Comparison of ENCODE assay signal across 17 mouse cellular contexts in genomic region chr11:86875738-86876137, GRCm38 (mm10).
DNase-seq lines count a peak whose midpoint lies in the region; ATAC-seq and TF ChIP-seq lines count a peak whose summit lies in the region.
"Had no signal": no experiment of that assay in that cellular context is flagged by ENCODE, and none has a peak within 500 bp of the region (broad histone marks: within the 10 kb centered on the region; RNA-seq: fewer than 3 reads in every experiment).

No protein-coding gene starts in this region.

- TF ChIP-seq CTCF in heart, adult 2 months (IDR thresholded peaks at IDR 0.05): peak; percentile 36
- TF ChIP-seq CTCF in liver, embryonic 14.5 days (IDR thresholded peaks at IDR 0.05; ENCODE audit: low read depth): peak; percentile 39; the same call in 1 of the 2 replicates
- TF ChIP-seq CTCF in ES-Bruce4 (IDR thresholded peaks at IDR 0.05; ENCODE audit: low read depth, low read length): peak; percentile 55
- TF ChIP-seq CTCF in brain, embryonic 14.5 days (IDR thresholded peaks at IDR 0.05; ENCODE audit: borderline replicate concordance, extremely low read depth, insufficient read depth, insufficient read length): peak; percentile 23; the same call in 1 of the 2 replicates

- no peaks in the 10 kb centered on the region for H3K79me2 ChIP-seq in heart, adult 2 months (replicated peaks; ENCODE audit: control insufficient read depth, insufficient read depth, low read length)

- intact Hi-C loops in heart, adult 2 months (cut with DNase I): no loop called here
- intact Hi-C loops in heart, postnatal 14 days (cut with DNase I): no loop called here

- H3K4me3 ChIP-seq in heart, adult 2 months: no peak overlapping the region
- no peak overlapping the region for H3K4me3 ChIP-seq in liver, embryonic 14.5 days (ENCODE audit: insufficient read depth in 1 of 2, low read depth in 2 of 2, low read length in 2 of 2)
- no peak overlapping the region for H3K4me3 ChIP-seq in ES-Bruce4 (ENCODE audit: low read depth, low read length)
- H3K4me3 ChIP-seq: embryonic facial prominence, embryonic 13.5 days; heart, embryonic 10.5 days; liver, embryonic 13.5 days; midbrain, embryonic 10.5 days; neural tube, embryonic 13.5 days had no signal

- H3K27me3 ChIP-seq in heart, adult 2 months (ENCODE audit: control insufficient read depth, insufficient read depth, low read length): no peaks in the 10 kb centered on the region
- H3K27me3 ChIP-seq in liver, embryonic 14.5 days (ENCODE audit: control insufficient read depth, insufficient read depth, low read length): no peaks in the 10 kb centered on the region
- H3K27me3 ChIP-seq in ES-Bruce4 (ENCODE audit: control insufficient read depth, insufficient read depth, low read length, poor library complexity, severe bottlenecking): no peaks in the 10 kb centered on the region
- H3K27me3 ChIP-seq: embryonic facial prominence, embryonic 13.5 days; liver, embryonic 13.5 days; neural tube, embryonic 13.5 days had no signal

- H3K9me3 ChIP-seq in liver, embryonic 14.5 days (ENCODE audit: control insufficient read depth, low read length): no peaks in the 10 kb centered on the region
- H3K9me3 ChIP-seq in ES-Bruce4 (replicated peaks; ENCODE audit: control insufficient read depth, insufficient read depth, low read length, poor library complexity, severe bottlenecking): no peaks in the 10 kb centered on the region
- H3K9me3 ChIP-seq: embryonic facial prominence, embryonic 13.5 days; heart, embryonic 10.5 days; liver, embryonic 13.5 days; midbrain, embryonic 10.5 days; neural tube, embryonic 13.5 days had no signal

- no peak for TF ChIP-seq POLR2A in heart, adult 2 months (IDR thresholded peaks at IDR 0.05; ENCODE audit: insufficient read depth, low read depth, low read length)
- no peak for TF ChIP-seq POLR2A in ES-Bruce4 (IDR thresholded peaks at IDR 0.05; ENCODE audit: insufficient read depth, low read length)
- TF ChIP-seq POLR2A in brain, embryonic 14.5 days (IDR thresholded peaks at IDR 0.05; ENCODE audit: borderline replicate concordance, extremely low read depth, insufficient read depth, insufficient read length, poor library complexity, severe bottlenecking): no peak

- H3K4me1 ChIP-seq in heart, adult 2 months (ENCODE audit: control insufficient read depth, insufficient read depth, low read length): no peaks in the 10 kb centered on the region
- H3K4me1 ChIP-seq in liver, embryonic 14.5 days (replicated peaks; ENCODE audit: control insufficient read depth in 2 of 2, insufficient read depth in 2 of 2, low read length in 1 of 2): peaks cover 0 to 17% of the 10 kb centered on the region in 2 experiments; a peak in 2 of 4 replicates
- H3K4me1 ChIP-seq in ES-Bruce4 (ENCODE audit: control insufficient read depth, insufficient read depth, low read length): peaks cover 7% of the 10 kb centered on the region

- DNase-seq in heart, adult 2 months: no peak
- no peak for DNase-seq in heart, postnatal 14 days
- DNase-seq in liver, embryonic 14.5 days (ENCODE audit: low read depth in 3 of 3, low spot score in 3 of 3): no peak
- DNase-seq in liver: no peak
- no peak for DNase-seq in brain, embryonic 14.5 days (ENCODE audit: low read depth)
- DNase-seq in cerebellum, adult 9-10 months: no peak
- DNase-seq: cerebellum, adult 9-11 months; gastrocnemius, postnatal 36 days; layer of hippocampus, postnatal 36 days; liver, embryonic 13.5 days; thymus, postnatal 36 days had no signal

- H3K27ac ChIP-seq in heart, adult 2 months: no peak overlapping the region
- no peak overlapping the region for H3K27ac ChIP-seq in liver, embryonic 14.5 days
- H3K27ac ChIP-seq in ES-Bruce4 (ENCODE audit: insufficient read depth, low read length): no peak overlapping the region
- H3K27ac ChIP-seq: embryonic facial prominence, embryonic 13.5 days; heart, embryonic 10.5 days; liver, embryonic 13.5 days; neural tube, embryonic 13.5 days had no signal

- no peak overlapping the region for H3K4me2 ChIP-seq in liver, embryonic 14.5 days (ENCODE audit: low read depth)
- H3K4me2 ChIP-seq: embryonic facial prominence, embryonic 13.5 days; liver, embryonic 13.5 days; neural tube, embryonic 13.5 days had no signal

- H3K9ac ChIP-seq in heart, adult 2 months (ENCODE audit: low read depth, low read length): no peak overlapping the region
- H3K9ac ChIP-seq in liver, embryonic 14.5 days (replicated peaks): no peak overlapping the region
- H3K9ac ChIP-seq in ES-Bruce4 (ENCODE audit: low read depth, poor library complexity, severe bottlenecking): no peak overlapping the region
- H3K9ac ChIP-seq: embryonic facial prominence, embryonic 13.5 days; liver, embryonic 13.5 days; neural tube, embryonic 13.5 days had no signal

- no peaks in the 10 kb centered on the region for H3K36me3 ChIP-seq in heart, adult 2 months (ENCODE audit: control insufficient read depth, insufficient read depth, low read length)
- H3K36me3 ChIP-seq in liver, embryonic 14.5 days (replicated peaks; ENCODE audit: control insufficient read depth, insufficient read depth, low read depth): no peaks in the 10 kb centered on the region
- no peaks in the 10 kb centered on the region for H3K36me3 ChIP-seq in ES-Bruce4 (ENCODE audit: control insufficient read depth, insufficient read depth, low read length, poor library complexity, severe bottlenecking)
- H3K36me3 ChIP-seq: embryonic facial prominence, embryonic 13.5 days; heart, embryonic 10.5 days; liver, embryonic 13.5 days; midbrain, embryonic 10.5 days; neural tube, embryonic 13.5 days had no signal

- no peak for TF ChIP-seq EP300 in heart, adult 2 months (IDR thresholded peaks at IDR 0.05; ENCODE audit: insufficient read depth, low read depth, low read length)
- no peak for TF ChIP-seq EP300 in liver, embryonic 14.5 days (IDR thresholded peaks at IDR 0.05; ENCODE audit: low read depth)
- no peak for TF ChIP-seq EP300 in ES-Bruce4 (IDR thresholded peaks at IDR 0.05; ENCODE audit: insufficient read depth, low read depth, low read length)

- WGBS in heart, adult 2 months: 86% methylated on average over 1 of the region's 1 CpGs
- 96% methylated on average over 1 of the region's 1 CpGs for WGBS in liver, embryonic 14.5 days (ENCODE audit: insufficient replicate concordance)

- ATAC-seq in liver, embryonic 14.5 days (ENCODE audit: insufficient read depth): no peak
- ATAC-seq: activated CD4-positive, CD25-positive, alpha-beta regulatory T cell, adult 4 months had no signal
